Mouse (Mus musculus) adrenal gland, postnatal 36 days (tissue): ENCODE results near the gene Srsf4. TPM values are rescaled to one million over a fixed set of nuclear protein-coding genes. Genes with fewer than 3 reads are reported as not detected.

Experiments
- DNase-seq, 2 experiments: peaks; one replicate each; pipeline ENCODE4 v3.0.0; 2021; ENCODE audit warnings: mixed read lengths in 1 of 2
- long read RNA-seq, 2 experiments: library from polyadenylated mRNA; stranded (forward); transcript quantifications; one replicate each; pipeline ENCODE4 v2.0.0; 2021; ENCODE audit warnings: borderline sequencing depth in 2 of 2
- total RNA-seq, 2 experiments: library from RNA; stranded (reverse); gene quantifications; 2 replicates each; pipeline ENCODE4 v1.2.3; 2021

The Srsf4 gene
- total RNA-seq, result 10 to 100 TPM; 59.3 to 63.3 TPM
- long read RNA-seq, experiment 1, transcript Srsf4-202 (6 exons, 2,257 nt), result major isoform, 90 of 108 reads
- long read RNA-seq, experiment 1, partial matches to known transcripts, result 3 of 108 reads
- long read RNA-seq, experiment 1, other reads (novel, unspliced or antisense), result 15 of 108 reads
- long read RNA-seq, experiment 2, transcript Srsf4-202 (6 exons, 2,257 nt), result major isoform, 30 of 35 reads
- long read RNA-seq, experiment 2, partial matches to known transcripts, result 1 of 35 reads
- long read RNA-seq, experiment 2, other reads (novel, unspliced or antisense), result 4 of 35 reads

- DNase-seq, result peak; percentile 94 to 97
Observed at GRCm38 (mm10) chr4:131873293-131874168, at the start of gene Srsf4. Gene Srsf4, plus strand, starts transcription at chr4:131873617.

GRCm38 (mm10) chr4:131824939-131825338, 48.5 kb upstream of the Srsf4 start:
- no peak for DNase-seq

- peak; percentile 76 to 80 for DNase-seq
Observed at GRCm38 (mm10) chr4:131825830-131826229, 47.6 kb upstream of the Srsf4 start.

GRCm38 (mm10) chr4:131826905-131827304, 46.5 kb upstream of the Srsf4 start:
- DNase-seq, result no peak

GRCm38 (mm10) chr4:131829123-131829522, 44.3 kb upstream of the Srsf4 start:
- no peak for DNase-seq

DNA sequence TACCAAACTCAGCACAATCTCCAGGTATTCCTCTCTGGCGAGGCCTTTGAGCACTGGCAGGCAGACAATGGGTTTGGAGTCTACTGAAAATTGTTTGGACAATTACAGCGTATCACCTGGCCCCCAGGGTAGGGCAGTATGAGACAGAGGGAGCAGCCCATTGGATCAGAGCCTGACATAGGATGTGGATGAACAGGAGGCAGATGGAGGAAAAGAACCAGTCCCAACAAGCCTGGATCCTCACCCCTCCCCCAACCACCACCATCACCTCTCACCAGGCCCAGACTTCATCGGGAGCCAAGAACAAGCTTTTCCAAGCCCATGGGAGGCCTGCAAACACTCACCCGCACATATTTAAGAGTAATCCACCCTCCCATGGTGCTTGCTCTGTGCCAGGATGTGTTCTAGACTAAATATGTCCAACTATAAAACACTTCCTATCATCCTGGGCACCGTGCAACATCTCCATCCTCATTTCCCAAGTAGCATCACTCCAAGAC, 41.8 kb upstream of the Srsf4 start:
- DNase-seq, result no peak

DNA sequence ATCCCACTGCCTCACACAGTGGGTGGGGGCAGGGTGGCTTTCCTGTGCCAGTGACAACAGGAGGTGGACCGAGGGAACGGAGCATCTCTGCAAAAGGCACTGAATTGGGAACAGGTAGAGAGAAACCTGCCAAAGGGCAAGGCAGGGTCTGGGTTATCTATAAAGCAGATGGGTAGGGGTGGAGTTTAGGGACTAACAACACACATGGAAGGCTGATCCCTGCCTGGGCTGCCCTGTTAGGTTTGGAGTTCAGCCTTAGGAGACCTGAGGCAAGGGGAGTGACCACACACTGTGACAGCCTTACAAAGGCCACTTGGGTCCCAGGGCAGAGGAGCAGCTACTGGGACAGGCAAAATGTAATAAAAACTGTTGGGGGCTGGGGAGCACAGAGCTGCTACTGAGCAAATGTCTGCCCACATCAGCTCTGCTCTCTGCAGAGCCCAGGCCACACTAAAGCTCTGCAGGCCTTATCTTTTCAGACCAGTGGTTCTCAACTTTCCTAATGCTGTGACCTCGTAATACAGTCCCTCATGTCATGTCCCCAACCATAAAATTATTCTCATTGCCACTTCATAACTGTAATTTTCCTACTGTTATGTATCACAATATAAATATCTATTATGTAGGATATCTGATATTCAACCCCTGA, 40.5 kb upstream of the Srsf4 start:
- peak in 1 of 2 experiments; percentile 25 for DNase-seq

GRCm38 (mm10) chr4:131833971-131834609, 39.3 kb upstream of the Srsf4 start:
- DNase-seq, result peak; percentile 24 to 53

DNA sequence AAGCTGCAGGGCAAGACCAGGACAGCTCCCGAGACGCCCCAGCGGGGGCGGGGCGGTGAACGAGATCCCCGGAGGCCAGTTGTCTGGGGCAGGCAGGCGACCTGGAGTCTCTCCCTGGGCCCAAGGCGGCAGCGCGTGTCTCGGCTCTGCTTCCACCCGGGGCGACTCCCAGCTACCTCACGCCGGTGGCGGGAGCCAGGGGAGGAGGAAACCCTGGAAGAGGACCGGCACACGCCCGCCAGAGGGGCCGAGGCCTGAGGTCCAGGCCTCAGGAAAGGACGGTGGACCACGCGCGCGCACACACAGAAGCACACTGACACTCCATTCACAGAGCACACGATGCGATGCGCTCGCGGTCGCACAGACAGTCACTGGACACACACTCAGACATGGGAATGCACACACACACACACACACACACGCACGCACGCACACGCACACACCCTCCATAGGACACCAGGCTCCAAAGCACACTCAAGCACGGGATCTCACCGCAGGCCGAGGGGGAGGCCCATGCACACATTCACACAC, 37.0 kb upstream of the Srsf4 start:
- peak; percentile 65 to 72 for DNase-seq

GRCm38 (mm10) chr4:131836891-131837491, 36.4 kb upstream of the Srsf4 start:
- DNase-seq, result peak; percentile 69 to 72

DNA sequence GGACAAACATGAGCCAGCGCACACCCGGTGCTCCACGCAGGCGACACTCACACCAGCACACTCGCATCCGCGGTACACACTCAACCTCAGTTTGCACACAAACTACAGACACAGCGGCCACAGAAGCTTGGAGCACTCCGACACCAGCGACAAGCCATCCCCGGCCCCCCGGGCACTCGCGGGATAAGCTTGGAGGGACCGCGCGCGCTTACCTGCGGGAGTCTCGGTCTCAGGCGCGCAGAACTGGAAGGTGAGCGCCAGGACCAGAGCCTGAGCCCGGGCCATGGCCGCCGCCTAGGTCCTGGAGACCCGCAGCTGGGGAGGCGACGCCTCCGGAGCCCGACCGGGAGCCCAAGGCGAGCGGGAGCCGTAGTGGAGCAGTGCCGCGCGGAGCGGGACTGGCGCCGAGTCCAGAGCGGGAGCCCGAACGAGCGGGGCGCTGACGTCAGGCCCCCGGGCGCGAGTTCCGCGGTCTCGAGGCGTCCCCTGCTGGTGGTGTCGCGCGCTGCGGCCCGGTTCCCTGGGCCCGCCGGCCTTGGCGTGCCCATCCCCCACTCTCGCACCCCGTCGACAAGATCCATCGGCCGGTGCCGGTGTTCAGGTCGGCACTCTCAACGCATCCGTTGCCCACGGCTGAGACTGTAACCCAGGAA, 35.4 kb upstream of the Srsf4 start, which contains the start of gene Ptpru:
Ptpru (minus strand) TSS at position 417 of the 653 bp plus-strand sequence.
- peak; percentile 94 to 95 for DNase-seq

DNA sequence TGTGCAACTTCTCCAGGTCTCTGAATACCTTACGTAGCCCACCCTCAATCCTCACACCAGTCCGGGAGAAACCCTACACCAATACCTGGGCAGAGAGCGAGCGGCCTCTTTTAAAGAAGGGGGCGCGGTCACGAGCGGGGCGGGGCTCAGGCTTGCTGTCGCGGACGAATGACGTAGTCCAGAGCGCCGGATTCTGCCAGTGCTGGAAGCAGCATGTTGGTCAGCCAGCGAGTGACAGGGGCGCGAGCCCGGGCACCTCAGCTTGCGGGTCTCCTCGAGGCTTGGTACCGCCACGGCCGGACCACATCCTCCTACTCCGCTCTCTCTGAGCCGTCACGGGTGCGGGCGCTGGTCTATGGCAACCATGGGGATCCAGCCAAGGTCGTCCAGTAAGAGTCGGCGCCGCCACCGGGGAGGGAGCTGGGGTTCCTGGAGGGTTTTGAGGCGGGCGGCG, 30.1 kb upstream of the Srsf4 start, which contains the start of gene Mecr:
Mecr (plus strand) TSS at position 181 of the 454 bp plus-strand sequence.
- DNase-seq, result peak; percentile 94

DNA sequence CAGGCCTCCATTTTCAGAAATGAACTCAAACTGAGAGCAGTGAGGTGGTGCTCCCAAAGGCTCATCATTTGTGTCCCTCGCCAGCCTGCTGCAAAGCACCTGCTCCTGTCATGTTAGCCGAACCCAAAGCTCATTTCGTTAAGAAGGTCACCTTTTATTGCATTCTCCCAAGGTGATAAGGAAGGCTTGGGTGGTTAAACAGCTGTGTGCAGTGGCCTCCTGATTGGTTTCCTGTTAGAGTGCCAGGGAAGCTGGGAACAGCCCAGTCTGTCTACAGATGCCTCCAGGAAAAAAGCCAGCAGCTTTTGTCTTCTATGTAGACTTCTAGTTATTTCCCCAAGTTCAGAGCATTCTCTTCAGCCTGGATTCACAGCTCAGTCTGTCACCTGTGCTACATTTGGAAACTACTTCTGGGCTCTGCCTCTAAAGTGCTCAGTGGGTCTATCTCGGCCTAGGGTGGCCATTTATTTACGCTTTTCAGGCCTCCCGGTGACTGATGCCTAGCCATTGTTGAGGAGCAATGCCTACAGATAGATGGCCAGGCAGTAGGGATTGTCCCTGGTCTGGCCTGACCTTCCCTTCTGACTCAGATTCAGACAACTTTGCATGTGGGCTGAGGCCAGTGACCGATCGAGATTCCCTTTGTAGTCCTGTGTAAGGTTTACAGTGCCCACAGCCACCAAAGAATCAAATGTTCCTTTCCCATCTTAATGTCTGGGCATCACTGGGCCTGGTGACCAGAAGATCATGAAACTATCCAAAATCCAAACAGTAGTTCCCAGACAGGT, 27.2 kb upstream of the Srsf4 start:
- DNase-seq, result no peak

DNA sequence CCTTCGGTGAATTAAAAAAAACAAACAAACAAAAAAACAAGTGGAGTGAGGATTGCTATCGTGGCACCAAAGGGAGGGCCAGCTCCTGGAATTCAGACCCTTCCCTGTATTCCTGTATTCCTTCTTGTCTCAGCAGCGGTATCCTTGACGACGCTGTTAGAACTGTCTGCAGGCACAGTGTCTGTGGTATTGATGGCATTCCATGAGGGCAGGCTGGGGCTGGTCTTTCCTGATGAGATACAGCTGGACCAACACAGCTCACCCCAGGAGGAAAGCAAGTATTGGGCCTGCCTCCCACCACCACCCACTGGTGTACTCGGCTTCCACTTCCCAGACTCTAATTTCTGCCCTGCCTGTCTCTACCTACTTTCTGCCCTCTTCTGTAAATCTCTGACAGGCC, 25.3 kb upstream of the Srsf4 start:
- no peak for DNase-seq

DNA sequence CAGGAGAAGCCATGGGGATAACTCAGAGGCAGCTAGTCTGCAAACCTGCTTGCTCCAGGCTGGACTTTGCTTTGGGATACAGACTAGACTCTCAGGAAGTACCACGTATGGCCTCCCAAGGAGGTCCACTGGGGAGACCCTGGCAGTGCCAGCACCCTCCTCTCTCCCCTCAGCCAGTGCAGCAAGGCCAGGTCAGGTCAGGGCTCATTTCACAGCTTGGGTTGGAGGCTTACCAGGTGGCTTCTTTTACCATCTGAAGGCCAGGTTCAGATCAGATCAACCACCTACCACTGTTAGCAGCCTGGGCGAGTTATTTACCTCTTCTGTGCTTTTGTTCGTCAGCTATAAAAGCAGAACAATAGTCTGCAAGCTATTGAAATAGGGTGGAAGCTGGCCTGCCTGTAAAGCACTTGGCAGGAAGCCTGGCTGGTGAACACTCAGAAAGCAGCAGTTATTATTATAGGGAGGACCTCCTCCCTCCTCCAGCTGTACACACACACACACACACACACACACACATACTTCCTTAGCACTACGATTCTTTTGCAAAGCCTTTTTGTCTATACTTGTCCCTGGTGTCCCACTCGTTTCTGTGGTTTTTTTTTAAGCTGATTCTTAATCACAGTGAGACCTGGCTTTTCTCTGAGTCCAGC, 23.3 kb upstream of the Srsf4 start:
- peak in 1 of 2 experiments; percentile 53 for DNase-seq

- DNase-seq, result no peak
Observed at GRCm38 (mm10) chr4:131854950-131855349, 18.5 kb upstream of the Srsf4 start.

DNA sequence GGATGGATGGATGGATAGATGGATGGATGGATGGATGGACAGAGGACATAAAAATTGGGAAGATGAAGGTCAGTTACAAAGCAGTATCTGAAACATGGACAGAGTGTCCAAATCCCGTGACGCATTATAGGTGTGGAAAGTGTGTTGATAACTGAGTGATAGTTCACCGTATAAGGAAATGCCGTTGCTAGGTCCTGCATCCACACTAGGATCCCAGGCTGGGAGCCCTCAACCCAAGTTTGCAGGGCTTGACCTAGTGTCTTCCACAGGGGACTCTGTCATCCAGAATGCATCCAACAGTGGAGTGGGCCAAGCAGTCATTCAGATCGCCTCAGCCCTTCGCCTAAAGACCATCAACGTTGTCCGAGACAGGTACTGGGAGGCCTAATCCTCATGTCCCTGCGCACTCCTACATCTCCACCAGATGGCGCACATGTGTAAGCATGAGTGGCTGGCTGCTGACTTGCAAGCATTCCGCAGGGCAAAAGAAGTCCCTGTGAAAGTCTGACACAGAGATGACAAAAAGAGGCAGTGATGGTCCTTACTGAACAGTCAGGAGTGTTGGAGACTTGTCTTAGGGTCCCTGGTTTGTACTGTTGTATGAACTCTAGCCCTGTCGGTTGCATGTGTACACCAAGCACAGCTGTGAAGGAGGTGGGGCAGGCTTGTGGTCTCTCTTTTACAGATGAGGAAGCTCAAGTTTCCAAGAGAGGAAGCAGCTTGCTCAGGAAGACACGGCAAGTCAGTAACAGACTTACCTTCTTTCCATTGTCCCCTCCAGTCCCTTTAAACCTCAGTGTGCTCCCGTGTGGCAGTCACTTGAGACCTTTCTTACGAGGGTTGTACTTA, 12.7 kb upstream of the Srsf4 start:
- peak; percentile 80 to 83 for DNase-seq

- DNase-seq, result no peak
Observed at GRCm38 (mm10) chr4:131861341-131861739, 12.1 kb upstream of the Srsf4 start.
